Mouse (Mus musculus) CH12.LX (cell line): ENCODE data around the gene Rftn2. TPM values are rescaled to one million over a fixed set of nuclear protein-coding genes. Genes with fewer than 3 reads are reported as not detected.

Source experiments
- DNase-seq: peaks from one replicate; pipeline ENCODE4 v3.0.0-alpha.2; 2013; ENCODE audit errors: extremely low read depth
- H3K27ac ChIP-seq: 2 replicates; pipeline ENCODE4 v1.5.1; 2012; ENCODE audit warnings: low read depth, mild to moderate bottlenecking, control low read depth, moderate library complexity; ENCODE audit not compliant: insufficient read depth
- H3K27me3 ChIP-seq: replicated peaks from 2 replicates; pipeline ENCODE3; 2012; ENCODE audit warnings: inconsistent platforms
- H3K36me3 ChIP-seq, 2 experiments: replicated peaks in 1 of 2; 2 replicates each; pipeline versions ENCODE3 to v1.6.1; 2012; ENCODE audit warnings: inconsistent platforms in 1 of 2, low read length in 1 of 2, mild to moderate bottlenecking in 1 of 2, mixed read lengths in 1 of 2, moderate library complexity in 1 of 2; ENCODE audit not compliant: control insufficient read depth in 1 of 2, insufficient read depth in 1 of 2
- H3K4me1 ChIP-seq, 2 experiments: 2 replicates each; pipeline ENCODE4 v1.6.1; 2012; ENCODE audit warnings: inconsistent platforms in 1 of 2, moderate library complexity in 1 of 2; ENCODE audit not compliant: insufficient read depth in 2 of 2, control insufficient read depth in 1 of 2
- H3K4me2 ChIP-seq: 2 replicates; pipeline ENCODE4 v1.6.1; 2012; ENCODE audit warnings: low read depth, mild to moderate bottlenecking, control low read depth; ENCODE audit not compliant: poor library complexity, insufficient read depth, severe bottlenecking
- H3K4me3 ChIP-seq, 3 experiments: fragments of 150-350 bp in 1 of 3; sonication (generic) in 1 of 3; replicated peaks in 1 of 3; 2 replicates each; pipeline versions ENCODE3 to v1.5.1; 2011 to 2012; ENCODE audit warnings: low read depth in 2 of 3, low read length in 2 of 3, mild to moderate bottlenecking in 2 of 3, moderate library complexity in 2 of 3, control low read depth in 1 of 3, improper control_type of control experiment in 1 of 3, inconsistent platforms in 1 of 3, mixed read lengths in 1 of 3; ENCODE audit not compliant: poor library complexity in 1 of 3
- H3K79me2 ChIP-seq: replicated peaks from 2 replicates; pipeline ENCODE4 v1.6.1; 2012; ENCODE audit warnings: mild to moderate bottlenecking, moderate library complexity; ENCODE audit not compliant: control insufficient read depth, poor library complexity, insufficient read depth, severe bottlenecking; ENCODE audit errors: extremely low read depth
- H3K9ac ChIP-seq: 2 replicates; pipeline ENCODE4 v1.6.1; 2012; ENCODE audit warnings: low read depth, mild to moderate bottlenecking, control low read depth, moderate library complexity; ENCODE audit not compliant: insufficient read depth
- H3K9me3 ChIP-seq: replicated peaks from 2 replicates; pipeline ENCODE3; 2012; ENCODE audit warnings: low read length, inconsistent platforms, mixed read lengths
- CHD2 ChIP-seq: IDR thresholded peaks from 2 replicates; pipeline ENCODE4 v1.6.1; 2011; ENCODE audit warnings: low read length, improper control_type of control experiment
- E2F4 ChIP-seq: IDR thresholded peaks from 2 replicates; pipeline ENCODE4 v1.6.1; 2011; ENCODE audit warnings: low read depth, low read length, improper control_type of control experiment; ENCODE audit not compliant: insufficient replicate concordance
- ETS1 ChIP-seq: conservative IDR thresholded peaks from 2 replicates; pipeline ENCODE4 v1.6.1; 2012; ENCODE audit warnings: low read depth, mild to moderate bottlenecking, inconsistent platforms, low read length, improper control_type of control experiment, moderate library complexity
- GABPA ChIP-seq: IDR thresholded peaks from 2 replicates; pipeline ENCODE4 v1.6.1; 2012; ENCODE audit warnings: low read depth, low read length, improper control_type of control experiment, inconsistent platforms; ENCODE audit not compliant: insufficient replicate concordance
- HCFC1 ChIP-seq: IDR thresholded peaks from 2 replicates; pipeline ENCODE4 v1.6.1; 2012; ENCODE audit warnings: low read depth, mild to moderate bottlenecking, inconsistent platforms, low read length, improper control_type of control experiment
- IRF4 ChIP-seq: IDR thresholded peaks from 2 replicates; pipeline ENCODE4 v1.6.1; 2014; ENCODE audit warnings: low read depth, mild to moderate bottlenecking, inconsistent platforms, low read length, improper control_type of control experiment
- JUN ChIP-seq: IDR thresholded peaks from 2 replicates; pipeline ENCODE4 v1.6.1; 2011; ENCODE audit warnings: low read depth, mild to moderate bottlenecking, low read length, improper control_type of control experiment, moderate library complexity; ENCODE audit not compliant: insufficient read depth
- NELFE ChIP-seq: IDR thresholded peaks from 2 replicates; pipeline ENCODE4 v1.6.1; 2011; ENCODE audit warnings: low read depth, low read length, improper control_type of control experiment
- POLR2AphosphoS2 ChIP-seq: IDR thresholded peaks from 2 replicates; pipeline ENCODE4 v1.6.1; 2011; ENCODE audit warnings: low read depth, low read length, improper control_type of control experiment
- ZMIZ1 ChIP-seq: IDR thresholded peaks from 2 replicates; pipeline ENCODE4 v1.6.1; 2012; ENCODE audit warnings: low read depth, mild to moderate bottlenecking, inconsistent platforms, low read length, improper control_type of control experiment
- dilution Hi-C: fragments of 300-500 bp; cut with MboI; formaldehyde crosslinking; loops from 2 replicates; pipeline ENCODE4 v1.14.3; 2020; ENCODE audit warnings: low sequenced_read_pairs; ENCODE audit not compliant: extremely low pct_unique_long_range_greater_than_20kb, extremely low pct_ligation_motif_present
- in situ Hi-C: fragments of 300-500 bp; cut with MboI; formaldehyde crosslinking; loops from 3 replicates; pipeline ENCODE4 v1.14.3; 2019; ENCODE audit warnings: low sequenced_read_pairs, low pct_ligation_motif_present, low pct_unique_long_range_greater_than_20kb, mixed read lengths
- polyA plus RNA-seq: library from polyadenylated mRNA; unstranded; fragments of >175 nt; gene quantifications from 2 replicates; pipeline ENCODE4 v1.2.1, GENCODE M21; 2012; ENCODE audit warnings: low read depth; ENCODE audit not compliant: insufficient read length
- total RNA-seq, 2 experiments: library from RNA; depleted of rRNA; stranded (reverse); fragments of 300-350 nt in 1 of 2; fragments of >200 nt in 1 of 2; gene quantifications; 2 replicates each; pipeline ENCODE4 v1.2.3; 2012 to 2014

Gene Rftn2
- total and polyA plus RNA-seq, 3 experiments, result 0.91 to 1.4 (median 1.1) TPM

DNA sequence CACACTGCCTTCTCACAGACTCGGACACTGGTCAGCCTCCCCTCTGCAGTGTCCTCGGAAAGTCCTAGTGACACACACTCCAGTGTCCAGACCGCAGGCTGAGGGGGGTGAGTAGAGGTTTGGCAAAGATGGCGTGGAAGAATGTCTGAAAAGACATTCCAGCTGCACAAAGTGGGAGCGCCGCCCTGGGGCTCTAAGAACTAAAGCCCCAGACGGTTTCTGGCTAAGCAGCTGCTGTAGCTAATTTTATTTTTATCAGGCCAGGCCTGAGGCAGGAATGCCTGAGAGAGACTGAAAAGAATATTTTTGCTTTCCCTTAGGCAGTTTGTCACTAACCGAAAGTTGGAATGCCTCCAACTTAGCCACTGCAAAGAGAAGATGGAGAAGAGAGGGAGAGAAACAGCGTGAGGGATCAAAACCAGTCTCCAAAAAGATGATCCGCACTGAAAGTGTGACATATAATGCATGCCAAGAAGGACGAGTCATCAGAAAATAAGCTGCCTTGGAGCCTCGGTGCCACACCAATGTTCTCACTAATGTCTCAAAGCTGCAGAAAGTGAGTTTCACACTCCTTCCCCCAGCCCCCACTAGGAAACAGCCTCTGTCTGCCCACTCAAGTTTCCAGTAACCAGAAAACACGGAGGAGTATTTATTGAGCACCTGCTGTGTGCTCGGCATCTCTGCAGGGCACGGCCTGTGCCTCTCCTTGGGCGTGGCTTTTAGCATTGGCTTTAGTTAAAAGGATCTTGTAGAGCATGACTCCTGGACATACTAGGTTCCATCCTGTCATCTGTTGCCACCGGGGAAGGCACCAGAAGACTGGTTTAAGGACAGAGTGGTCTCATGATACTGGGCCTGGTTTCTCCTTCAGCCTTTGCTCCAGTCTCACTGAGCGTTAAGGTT lies 24.5 kb downstream of the Rftn2 start:
- Histone ChIP-seq H3K4me3 (no peak overlapping the region), H3K27me3 (no peaks in the 10 kb centered on the region), H3K4me2 (no peak overlapping the region), H3K79me2 (no peaks in the 10 kb centered on the region), H3K36me3 (no peaks in the 10 kb centered on the region), H3K9me3 (no peaks in the 10 kb centered on the region), H3K9ac (no peak overlapping the region), H3K4me1 (no peaks in the 10 kb centered on the region), H3K27ac (no peak overlapping the region)
- dilution Hi-C loops (no loop called here), in situ Hi-C loops (no loop called here)
- no peak for DNase-seq
- TF ChIP-seq ZMIZ1 (no peak), JUN (no peak), GABPA (no peak), IRF4 (no peak), ETS1 (no peak), POLR2AphosphoS2 (no peak), HCFC1 (no peak)

DNA sequence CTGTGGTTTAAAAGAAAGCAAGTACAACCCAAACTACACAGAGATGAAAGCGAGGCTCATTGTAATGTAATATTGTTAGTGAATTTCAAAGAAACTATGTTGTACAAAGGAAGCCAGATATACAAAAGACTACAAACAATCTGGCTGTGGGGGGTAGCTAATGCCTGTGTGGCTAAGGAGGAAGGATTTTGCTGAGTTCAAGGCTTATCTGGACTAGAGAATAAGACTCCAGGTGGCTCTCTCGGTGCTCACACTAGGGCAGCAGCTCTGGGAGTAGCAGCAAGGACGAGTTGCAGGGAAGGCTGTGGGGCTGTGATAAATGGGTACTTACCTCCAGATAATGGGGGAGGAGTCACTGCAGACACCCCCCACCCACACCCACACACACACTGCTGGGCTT lies 27.9 kb downstream of the Rftn2 start:
- in situ Hi-C loops (no loop called here), dilution Hi-C loops (no loop called here)
- H3K4me1 ChIP-seq, result no peaks in the 10 kb centered on the region
- no peaks in the 10 kb centered on the region for H3K27me3 ChIP-seq
- H3K4me3 ChIP-seq, result no peak overlapping the region
- H3K36me3 ChIP-seq, result no peaks in the 10 kb centered on the region
- H3K4me2 ChIP-seq, result no peak overlapping the region
- TF ChIP-seq CHD2 (no peak), E2F4 (no peak), NELFE (no peak)
- no peak overlapping the region for H3K9ac ChIP-seq
- H3K9me3 ChIP-seq, result no peaks in the 10 kb centered on the region
- H3K79me2 ChIP-seq, result no peaks in the 10 kb centered on the region
- no peak for DNase-seq
- no peak overlapping the region for H3K27ac ChIP-seq

DNA sequence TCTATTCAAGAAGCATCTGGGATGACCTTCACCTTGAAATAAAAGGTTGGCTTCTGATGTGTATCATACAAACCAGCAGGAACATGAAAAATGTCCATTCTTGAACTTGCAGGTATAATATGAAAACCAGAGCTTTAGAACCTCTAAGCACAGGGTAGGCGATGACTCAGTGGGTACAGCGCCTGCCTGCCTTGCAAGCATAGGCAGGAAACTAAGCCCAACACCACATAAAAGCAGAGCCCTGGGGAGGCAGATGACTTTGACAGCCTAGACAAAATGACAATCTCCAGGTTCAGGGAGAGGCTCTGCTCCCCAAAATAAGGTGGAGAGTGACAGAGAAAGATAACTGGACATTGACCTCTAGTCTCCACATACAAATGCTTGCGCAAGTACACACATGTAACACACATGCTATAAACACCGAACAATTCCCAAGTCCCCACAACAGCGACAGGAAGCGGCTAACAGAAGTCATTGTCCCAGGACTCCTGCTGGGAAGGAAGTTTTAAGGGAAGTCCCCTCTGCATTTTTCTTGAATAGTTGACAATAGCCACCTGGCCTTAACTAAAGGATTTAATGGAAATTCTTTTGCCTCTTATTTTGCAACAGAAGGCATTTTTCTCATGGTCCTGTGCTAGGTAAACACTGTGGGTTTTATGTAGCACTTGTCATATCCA lies 30.1 kb downstream of the Rftn2 start:
- dilution Hi-C loops (no loop called here), in situ Hi-C loops (no loop called here)
- H3K9me3 ChIP-seq, result no peaks in the 10 kb centered on the region
- H3K4me2 ChIP-seq, result no peak overlapping the region
- H3K4me3 ChIP-seq, result no peak overlapping the region
- no peak overlapping the region for H3K27ac ChIP-seq
- TF ChIP-seq POLR2AphosphoS2, result no peak
- TF ChIP-seq NELFE, result no peak
- no peaks in the 10 kb centered on the region for H3K27me3 ChIP-seq
- no peaks in the 10 kb centered on the region for H3K79me2 ChIP-seq
- no peaks in the 10 kb centered on the region for H3K4me1 ChIP-seq
- DNase-seq, result no peak
- no peak overlapping the region for H3K9ac ChIP-seq
- no peaks in the 10 kb centered on the region for H3K36me3 ChIP-seq
